Mouse (Mus musculus) small intestine, adult 10 weeks (tissue): ENCODE results near the gene Icos. TPM values are rescaled to one million over a fixed set of nuclear protein-coding genes. Genes with fewer than 3 reads are reported as not detected.

Source experiments
- polyA plus RNA-seq: library from polyadenylated mRNA; stranded (reverse); fragments of 350-450 nt; fragmentation: Illumina TruSeq; extraction: RNeasy Lipid Tissue Mini Kit (QIAGEN cat#74804); gene quantifications from one replicate; pipeline ENCODE4 v1.2.3, GENCODE M21; 2014; ENCODE audit warnings: low replicate concordance

Icos gene
- 0.97 TPM for polyA plus RNA-seq

DNA sequence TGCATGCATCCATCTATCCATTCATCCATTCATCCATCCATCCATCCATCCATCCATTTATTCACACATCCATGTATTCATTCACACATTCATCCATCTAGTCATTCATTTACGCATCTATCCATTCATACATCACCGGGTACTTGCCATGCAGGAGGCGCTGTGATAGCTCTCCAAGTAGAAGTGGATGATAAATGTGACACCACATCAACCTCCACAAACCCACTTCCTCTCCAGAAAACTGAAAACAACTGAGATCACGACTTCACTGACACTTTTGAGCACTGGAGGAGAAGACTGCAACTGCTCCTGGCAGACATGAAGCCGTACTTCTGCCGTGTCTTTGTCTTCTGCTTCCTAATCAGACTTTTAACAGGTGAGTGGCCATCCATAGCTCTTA, at the start of gene Icos:
Icos (plus strand) TSS at position 287 of the 400 bp plus-strand sequence.

Other genes with a start within 250 kb of the Icos start
- 1.0 TPM for gene Ctla4, start 90.9 kb upstream of the Icos start, polyA plus RNA-seq